Mouse (Mus musculus) CH12.LX (cell line): ENCODE measurements around the gene Adra2b. TPM values are rescaled to one million over a fixed set of nuclear protein-coding genes. Genes with fewer than 3 reads are reported as not detected.

Experiments used
- DNase-seq: peaks from one replicate; pipeline ENCODE4 v3.0.0-alpha.2; 2013; ENCODE audit errors: extremely low read depth
- H3K27ac ChIP-seq: 2 replicates; pipeline ENCODE4 v1.5.1; 2012; ENCODE audit warnings: low read depth, mild to moderate bottlenecking, control low read depth, moderate library complexity; ENCODE audit not compliant: insufficient read depth
- H3K27me3 ChIP-seq: replicated peaks from 2 replicates; pipeline ENCODE3; 2012; ENCODE audit warnings: inconsistent platforms
- H3K36me3 ChIP-seq, 2 experiments: replicated peaks in 1 of 2; 2 replicates each; pipeline versions ENCODE3 to v1.6.1; 2012; ENCODE audit warnings: inconsistent platforms in 1 of 2, low read length in 1 of 2, mild to moderate bottlenecking in 1 of 2, mixed read lengths in 1 of 2, moderate library complexity in 1 of 2; ENCODE audit not compliant: control insufficient read depth in 1 of 2, insufficient read depth in 1 of 2
- H3K4me1 ChIP-seq, 2 experiments: 2 replicates each; pipeline ENCODE4 v1.6.1; 2012; ENCODE audit warnings: inconsistent platforms in 1 of 2, moderate library complexity in 1 of 2; ENCODE audit not compliant: insufficient read depth in 2 of 2, control insufficient read depth in 1 of 2
- H3K4me2 ChIP-seq: 2 replicates; pipeline ENCODE4 v1.6.1; 2012; ENCODE audit warnings: low read depth, mild to moderate bottlenecking, control low read depth; ENCODE audit not compliant: poor library complexity, insufficient read depth, severe bottlenecking
- H3K4me3 ChIP-seq, 3 experiments: fragments of 150-350 bp in 1 of 3; sonication (generic) in 1 of 3; replicated peaks in 1 of 3; 2 replicates each; pipeline versions ENCODE3 to v1.5.1; 2011 to 2012; ENCODE audit warnings: low read depth in 2 of 3, low read length in 2 of 3, mild to moderate bottlenecking in 2 of 3, moderate library complexity in 2 of 3, control low read depth in 1 of 3, improper control_type of control experiment in 1 of 3, inconsistent platforms in 1 of 3, mixed read lengths in 1 of 3; ENCODE audit not compliant: poor library complexity in 1 of 3
- H3K79me2 ChIP-seq: replicated peaks from 2 replicates; pipeline ENCODE4 v1.6.1; 2012; ENCODE audit warnings: mild to moderate bottlenecking, moderate library complexity; ENCODE audit not compliant: control insufficient read depth, poor library complexity, insufficient read depth, severe bottlenecking; ENCODE audit errors: extremely low read depth
- H3K9ac ChIP-seq: 2 replicates; pipeline ENCODE4 v1.6.1; 2012; ENCODE audit warnings: low read depth, mild to moderate bottlenecking, control low read depth, moderate library complexity; ENCODE audit not compliant: insufficient read depth
- H3K9me3 ChIP-seq: replicated peaks from 2 replicates; pipeline ENCODE3; 2012; ENCODE audit warnings: low read length, inconsistent platforms, mixed read lengths
- BHLHE40 ChIP-seq: IDR thresholded peaks from 2 replicates; pipeline ENCODE4 v1.6.1; 2011; ENCODE audit warnings: mild to moderate bottlenecking, low read depth, low read length, improper control_type of control experiment
- CHD1 ChIP-seq: IDR thresholded peaks from 2 replicates; pipeline ENCODE4 v1.6.1; 2012; ENCODE audit warnings: low read depth, low read length, improper control_type of control experiment, inconsistent platforms
- CHD2 ChIP-seq: IDR thresholded peaks from 2 replicates; pipeline ENCODE4 v1.6.1; 2011; ENCODE audit warnings: low read length, improper control_type of control experiment
- CTCF ChIP-seq, 2 experiments: IDR thresholded peaks in 1 of 2; conservative IDR thresholded peaks in 1 of 2; 2 replicates each; pipeline ENCODE4 v1.5.1; 2011 to 2012; ENCODE audit warnings: low read depth in 2 of 2, low read length in 2 of 2, improper control_type of control experiment in 1 of 2, inconsistent platforms in 1 of 2, mild to moderate bottlenecking in 1 of 2, moderate library complexity in 1 of 2
- E2F4 ChIP-seq: IDR thresholded peaks from 2 replicates; pipeline ENCODE4 v1.6.1; 2011; ENCODE audit warnings: low read depth, low read length, improper control_type of control experiment; ENCODE audit not compliant: insufficient replicate concordance
- ETS1 ChIP-seq: conservative IDR thresholded peaks from 2 replicates; pipeline ENCODE4 v1.6.1; 2012; ENCODE audit warnings: low read depth, mild to moderate bottlenecking, inconsistent platforms, low read length, improper control_type of control experiment, moderate library complexity
- HCFC1 ChIP-seq: IDR thresholded peaks from 2 replicates; pipeline ENCODE4 v1.6.1; 2012; ENCODE audit warnings: low read depth, mild to moderate bottlenecking, inconsistent platforms, low read length, improper control_type of control experiment
- MAX ChIP-seq: IDR thresholded peaks from 2 replicates; pipeline ENCODE4 v1.6.1; 2011; ENCODE audit warnings: low read length, improper control_type of control experiment
- MAZ ChIP-seq: IDR thresholded peaks from 2 replicates; pipeline ENCODE4 v1.6.1; 2012; ENCODE audit warnings: low read depth, mild to moderate bottlenecking, inconsistent platforms, low read length, improper control_type of control experiment, moderate library complexity
- MEF2A ChIP-seq: IDR thresholded peaks from 2 replicates; pipeline ENCODE4 v1.6.1; 2014; ENCODE audit warnings: low read depth, mild to moderate bottlenecking, inconsistent platforms, low read length, improper control_type of control experiment, borderline replicate concordance
- NRF1 ChIP-seq: IDR thresholded peaks from 2 replicates; pipeline ENCODE4 v1.6.1; 2014; ENCODE audit warnings: low read depth, mild to moderate bottlenecking, inconsistent platforms, low read length, improper control_type of control experiment, moderate library complexity
- PAX5 ChIP-seq: IDR thresholded peaks from 2 replicates; pipeline ENCODE4 v1.6.1; 2012; ENCODE audit warnings: low read length, inconsistent platforms, mixed read lengths
- POLR2AphosphoS2 ChIP-seq: IDR thresholded peaks from 2 replicates; pipeline ENCODE4 v1.6.1; 2011; ENCODE audit warnings: low read depth, low read length, improper control_type of control experiment
- RCOR1 ChIP-seq: conservative IDR thresholded peaks from 2 replicates; pipeline ENCODE4 v1.6.1; 2012; ENCODE audit warnings: low read depth, mild to moderate bottlenecking, inconsistent platforms, low read length, improper control_type of control experiment
- TBP ChIP-seq: conservative IDR thresholded peaks from 2 replicates; pipeline ENCODE4 v1.6.1; 2011; ENCODE audit warnings: low read depth, low read length, improper control_type of control experiment
- USF2 ChIP-seq: conservative IDR thresholded peaks from 2 replicates; pipeline ENCODE4 v1.6.1; 2011; ENCODE audit warnings: low read depth, low read length, improper control_type of control experiment
- dilution Hi-C: fragments of 300-500 bp; cut with MboI; formaldehyde crosslinking; loops from 2 replicates; pipeline ENCODE4 v1.14.3; 2020; ENCODE audit warnings: low sequenced_read_pairs; ENCODE audit not compliant: extremely low pct_unique_long_range_greater_than_20kb, extremely low pct_ligation_motif_present
- in situ Hi-C: fragments of 300-500 bp; cut with MboI; formaldehyde crosslinking; loops from 3 replicates; pipeline ENCODE4 v1.14.3; 2019; ENCODE audit warnings: low sequenced_read_pairs, low pct_ligation_motif_present, low pct_unique_long_range_greater_than_20kb, mixed read lengths
- polyA plus RNA-seq: library from polyadenylated mRNA; unstranded; fragments of >175 nt; gene quantifications from 2 replicates; pipeline ENCODE4 v1.2.1, GENCODE M21; 2012; ENCODE audit warnings: low read depth; ENCODE audit not compliant: insufficient read length
- total RNA-seq, 2 experiments: library from RNA; depleted of rRNA; stranded (reverse); fragments of 300-350 nt in 1 of 2; fragments of >200 nt in 1 of 2; gene quantifications; 2 replicates each; pipeline ENCODE4 v1.2.3; 2012 to 2014

Adra2b gene
- total and polyA plus RNA-seq, 3 experiments = 0.08 TPM; not detected in 2

DNA sequence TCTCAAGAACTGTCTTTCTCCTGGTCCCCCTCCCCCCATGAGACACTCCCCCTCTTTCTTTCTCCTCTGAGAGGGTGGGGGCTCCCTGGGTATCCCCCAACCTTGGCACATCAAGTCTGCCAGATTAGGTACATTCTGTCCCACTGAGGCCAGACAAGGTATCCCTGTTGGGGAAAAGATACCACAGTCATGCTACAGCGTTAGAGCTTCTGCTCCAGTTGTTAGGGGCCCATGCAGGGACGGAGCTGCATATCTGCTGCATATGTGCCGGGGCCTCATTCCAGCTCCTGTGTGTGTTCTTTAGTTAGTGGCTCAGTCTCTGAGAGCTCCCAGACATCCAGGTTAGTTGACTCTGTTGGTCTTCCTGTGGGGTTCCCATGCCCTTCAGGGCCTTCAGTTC is 11.1 kb downstream of the Adra2b start:
- H3K27ac ChIP-seq = no peak overlapping the region
- H3K27me3 ChIP-seq = peaks cover 15% of the 10 kb centered on the region
- peaks cover 5 to 25% of the 10 kb centered on the region in 2 experiments for H3K4me1 ChIP-seq
- dilution Hi-C loops = no loop called here
- DNase-seq = no peak
- H3K4me3 ChIP-seq = no peak overlapping the region
- TF ChIP-seq MEF2A (no peak), RCOR1 (no peak), HCFC1 (no peak), CHD1 (no peak), NRF1 (no peak), BHLHE40 (no peak), MAZ (no peak), POLR2AphosphoS2 (no peak), MAX (no peak), PAX5 (no peak), TBP (no peak), E2F4 (no peak), CHD2 (no peak)
- in situ Hi-C loops = loop anchor here (5.0 kb wide), 1 partner anchor 33 kb away; no protein-coding TSS in a partner anchor
- H3K36me3 ChIP-seq = no peaks in the 10 kb centered on the region
- no peak overlapping the region for H3K9ac ChIP-seq
- no peaks in the 10 kb centered on the region for H3K79me2 ChIP-seq
- no peak overlapping the region for H3K4me2 ChIP-seq
- H3K9me3 ChIP-seq = no peaks in the 10 kb centered on the region

DNA sequence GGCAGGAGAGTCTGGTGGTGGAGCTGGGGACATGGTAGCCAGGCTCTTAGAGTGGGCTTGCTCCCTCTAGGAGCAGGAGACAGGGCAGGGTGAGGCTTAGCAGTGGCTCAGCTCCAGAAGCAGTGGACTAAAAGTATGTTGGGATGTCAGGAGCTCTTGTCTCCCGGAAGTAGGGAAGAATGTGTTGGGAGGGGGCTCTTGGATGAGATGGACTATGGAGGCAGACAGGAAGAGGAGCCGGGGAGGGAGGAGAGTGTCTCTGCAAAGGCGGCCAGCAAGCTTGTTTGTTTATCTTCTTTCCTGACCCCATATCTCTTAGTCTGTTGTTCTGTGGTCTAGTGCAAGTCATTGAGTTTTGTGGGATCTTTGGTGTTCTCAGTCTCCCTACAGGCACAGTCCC is 12.1 kb downstream of the Adra2b start:
- no peak for TF ChIP-seq USF2
- no peak for TF ChIP-seq CTCF (conservative IDR thresholded peaks at IDR 0.05 in 1 of 2, IDR thresholded peaks at IDR 0.05 in 1 of 2; ENCODE audit: low read depth in 2 of 2, low read length in 2 of 2)
- no peak for TF ChIP-seq ETS1
- TF ChIP-seq RCOR1 = no peak
- H3K36me3 ChIP-seq = no peaks in the 10 kb centered on the region
- H3K27ac ChIP-seq = no peak overlapping the region
- DNase-seq = no peak
- H3K9ac ChIP-seq = no peak overlapping the region
- H3K9me3 ChIP-seq = no peaks in the 10 kb centered on the region
- in situ Hi-C loops (no loop called here), dilution Hi-C loops (no loop called here)
- H3K4me3 ChIP-seq = no peak overlapping the region
- H3K79me2 ChIP-seq = no peaks in the 10 kb centered on the region
- H3K27me3 ChIP-seq = peaks cover 22% of the 10 kb centered on the region
- peaks cover 5 to 19% of the 10 kb centered on the region in 2 experiments for H3K4me1 ChIP-seq
- H3K4me2 ChIP-seq = no peak overlapping the region
